Mouse (Mus musculus) midbrain, embryonic 11.5 days (tissue): Measurements from ENCODE around the gene Irx2. TPM values are rescaled to one million over a fixed set of nuclear protein-coding genes. Genes with fewer than 3 reads are reported as not detected.

Source experiments
- ATAC-seq: fragments of 200-750 bp; cut with Nextera tagmentation; 2 replicates; pipeline ENCODE4 v1.8.0; 2017; ENCODE audit warnings: moderate TSS enrichment, moderate library complexity; ENCODE audit not compliant: low FRiP score
- DNase-seq: peaks from one replicate; pipeline ENCODE4 v3.0.0; 2015; ENCODE audit warnings: low spot score; ENCODE audit errors: missing footprints
- H3K27ac ChIP-seq: fragments of 300-500 bp; sonication (generic); 2 replicates; pipeline ENCODE4 v1.5.1; 2014; ENCODE audit warnings: low read depth, low read length
- H3K27me3 ChIP-seq: fragments of 300-500 bp; sonication (generic); 2 replicates; pipeline ENCODE4 v1.6.1; 2014; ENCODE audit warnings: mild to moderate bottlenecking, low read length, moderate library complexity, mixed read lengths; ENCODE audit not compliant: control insufficient read depth, insufficient read depth
- H3K36me3 ChIP-seq: fragments of 300-500 bp; sonication (generic); 2 replicates; pipeline ENCODE4 v1.6.1; 2014; ENCODE audit warnings: mild to moderate bottlenecking, low read length, moderate library complexity, mixed read lengths; ENCODE audit not compliant: control insufficient read depth, insufficient read depth
- H3K4me1 ChIP-seq: fragments of 300-500 bp; sonication (generic); 2 replicates; pipeline ENCODE4 v1.6.1; 2014; ENCODE audit warnings: low read length; ENCODE audit not compliant: control insufficient read depth, insufficient read depth
- H3K4me2 ChIP-seq: fragments of 300-500 bp; sonication (generic); 2 replicates; pipeline ENCODE4 v1.6.1; 2014; ENCODE audit warnings: mild to moderate bottlenecking, moderate library complexity
- H3K4me3 ChIP-seq: fragments of 300-500 bp; sonication (generic); 2 replicates; pipeline ENCODE4 v1.5.1; 2014; ENCODE audit warnings: low read depth, low read length
- H3K9ac ChIP-seq: fragments of 300-500 bp; sonication (generic); 2 replicates; pipeline ENCODE4 v1.6.1; 2014; ENCODE audit warnings: low read length
- H3K9me3 ChIP-seq: fragments of 300-500 bp; sonication (generic); 2 replicates; pipeline ENCODE4 v1.6.1; 2016; ENCODE audit warnings: low read length; ENCODE audit not compliant: control insufficient read depth
- WGBS: fragments of 180-500 bp; shearing (Covaris S2); extraction: QIAGEN DNeasy Blood & Tissue Kit; methylation state at CpG from one replicate; pipeline ENCODE4 v1.1.7; 2014; 5-methylcytosine and 5-hydroxymethylcytosine counted together
- polyA plus RNA-seq: library from polyadenylated mRNA; unstranded; fragments of >200 nt; fragmentation: Nextera tagmentation; extraction: Ambion mirVana; gene quantifications from 2 replicates; pipeline ENCODE4 v1.2.1, GENCODE M21; 2014

The Irx2 gene
- polyA plus RNA-seq, 1 experiment from 2014 or later = 38.9 TPM

DNA sequence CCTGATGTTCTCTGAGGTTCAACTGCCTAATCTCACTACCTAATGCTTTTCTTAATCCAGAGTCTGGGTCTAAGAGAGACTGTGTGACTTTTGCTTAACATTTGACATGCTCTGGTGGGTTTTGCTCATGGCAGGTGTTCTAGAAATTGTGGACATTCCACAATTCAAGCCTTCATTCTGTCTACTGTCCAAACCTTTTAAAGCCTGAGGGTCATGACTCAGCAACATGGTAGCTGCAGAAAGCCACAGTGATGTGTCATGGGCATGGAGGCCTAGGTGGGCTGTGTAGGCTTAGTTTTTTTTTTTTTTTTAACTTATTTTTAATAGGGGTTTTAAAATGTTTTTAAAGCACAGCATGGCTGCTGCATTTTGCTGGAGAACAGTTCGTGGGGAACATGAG lies 27.8 kb downstream of the Irx2 start:
- Histone ChIP-seq H3K4me1 (no peaks in the 10 kb centered on the region), H3K27ac (no peak overlapping the region), H3K36me3 (no peaks in the 10 kb centered on the region), H3K4me2 (no peak overlapping the region), H3K27me3 (no peaks in the 10 kb centered on the region), H3K4me3 (no peak overlapping the region), H3K9me3 (no peaks in the 10 kb centered on the region), H3K9ac (no peak overlapping the region)
- DNase-seq (no peak), ATAC-seq (no peak)
- 58% methylated on average over 1 of the region's 1 CpGs for WGBS

DNA sequence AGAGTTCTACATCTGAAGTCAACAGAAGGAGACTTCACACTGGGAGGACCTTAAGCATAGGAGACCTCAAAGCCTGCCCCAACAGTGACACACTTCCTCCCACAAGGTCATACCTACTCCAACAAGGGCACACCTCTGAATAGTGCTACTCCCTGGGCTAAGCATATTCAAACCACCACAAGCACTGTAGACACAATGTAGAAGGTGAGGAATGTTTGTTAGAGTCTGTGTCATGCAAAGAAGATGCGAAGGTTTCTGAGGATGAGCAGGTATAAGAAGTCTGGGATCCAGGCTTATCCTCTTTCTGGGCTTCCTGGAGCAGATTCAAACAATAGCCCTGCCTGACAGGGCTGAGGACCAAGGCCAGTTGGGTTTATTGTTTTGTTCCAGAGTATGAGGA lies 47.2 kb downstream of the Irx2 start:
- ATAC-seq (no peak), DNase-seq (no peak)
- Histone ChIP-seq H3K9ac (no peak overlapping the region), H3K4me3 (no peak overlapping the region), H3K9me3 (no peaks in the 10 kb centered on the region), H3K27me3 (no peaks in the 10 kb centered on the region), H3K4me2 (no peak overlapping the region), H3K36me3 (no peaks in the 10 kb centered on the region), H3K4me1 (no peaks in the 10 kb centered on the region), H3K27ac (no peak overlapping the region)
- WGBS = 88% methylated on average over 1 of the region's 1 CpGs
